In the genomic region with DNA sequence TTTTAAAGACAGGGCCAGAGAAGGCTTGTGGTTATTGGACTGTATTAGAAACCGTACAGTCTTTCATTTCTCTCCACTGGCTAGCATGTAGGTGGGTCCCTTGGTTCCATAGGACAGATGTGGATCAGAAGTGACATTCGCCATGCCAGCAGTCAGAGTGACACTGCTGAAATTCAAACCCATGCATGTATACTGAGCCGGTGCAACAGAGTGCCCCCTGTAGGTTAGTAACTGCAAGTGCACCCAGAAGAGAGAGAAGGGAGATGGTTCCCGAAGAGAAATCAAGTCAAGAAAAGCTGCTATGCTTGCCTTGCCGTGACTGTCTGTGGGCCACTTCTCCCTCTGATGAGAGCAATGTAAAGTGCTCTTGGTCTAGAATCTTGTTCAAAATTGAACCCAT, we compare ENCODE assay signal across 18 mouse cellular contexts.
DNase-seq lines count a peak whose midpoint lies in the region; ATAC-seq and TF ChIP-seq lines count a peak whose summit lies in the region.
"Had no signal": no experiment of that assay in that cellular context is flagged by ENCODE, and none has a peak within 500 bp of the region (broad histone marks: within the 10 kb centered on the region; RNA-seq: fewer than 3 reads in every experiment).

No protein-coding gene starts in this region.

- no peak overlapping the region for H3K4me2 ChIP-seq in heart, postnatal 0 days (ENCODE audit: low read depth, low read length)
- no peak overlapping the region for H3K4me2 ChIP-seq in liver, postnatal 0 days (ENCODE audit: low read depth, low read length)
- no peak overlapping the region for H3K4me2 ChIP-seq in liver, embryonic 11.5 days
- H3K4me2 ChIP-seq: forebrain, embryonic 12.5 days; heart, embryonic 15.5 days; hindbrain, embryonic 12.5 days; limb, embryonic 15.5 days; midbrain, embryonic 15.5 days had no signal

- no peaks in the 10 kb centered on the region for H3K27me3 ChIP-seq in heart, postnatal 0 days (ENCODE audit: control insufficient read depth, insufficient read depth, low read length)
- no peaks in the 10 kb centered on the region for H3K27me3 ChIP-seq in heart, embryonic 10.5 days (ENCODE audit: insufficient read depth, poor library complexity, severe bottlenecking)
- no peaks in the 10 kb centered on the region for H3K27me3 ChIP-seq in liver, postnatal 0 days (ENCODE audit: insufficient read depth, low read length)
- no peaks in the 10 kb centered on the region for H3K27me3 ChIP-seq in liver, embryonic 11.5 days (replicated peaks; ENCODE audit: control insufficient read depth, insufficient read depth, low read length)
- no peaks in the 10 kb centered on the region for H3K27me3 ChIP-seq in ES-Bruce4 (ENCODE audit: control insufficient read depth, insufficient read depth, low read length, poor library complexity, severe bottlenecking)
- H3K27me3 ChIP-seq: forebrain, embryonic 12.5 days; heart, embryonic 15.5 days; hindbrain, embryonic 12.5 days; limb, embryonic 15.5 days; midbrain, embryonic 15.5 days had no signal

- peak; percentile 26 for TF ChIP-seq CTCF in heart, postnatal 0 days (IDR thresholded peaks at IDR 0.05; ENCODE audit: low read depth)
- peak; percentile 52 for TF ChIP-seq CTCF in liver, postnatal 0 days (IDR thresholded peaks at IDR 0.05; ENCODE audit: low read depth)
- peak; percentile 9 for TF ChIP-seq CTCF in ES-Bruce4 (IDR thresholded peaks at IDR 0.05; ENCODE audit: low read depth, low read length)

- WGBS in heart, postnatal 0 days, result 85% methylated on average over 5 of the region's 5 CpGs
- WGBS in heart, embryonic 10.5 days, result 83% methylated on average over 5 of the region's 5 CpGs
- 74% methylated on average over 5 of the region's 5 CpGs for WGBS in liver, postnatal 0 days (ENCODE audit: insufficient replicate concordance)
- 77% methylated on average over 5 of the region's 5 CpGs for WGBS in liver, embryonic 11.5 days

- no peak overlapping the region for H3K9ac ChIP-seq in heart, postnatal 0 days (replicated peaks; ENCODE audit: low read depth, low read length)
- no peak overlapping the region for H3K9ac ChIP-seq in liver, postnatal 0 days (replicated peaks)
- H3K9ac ChIP-seq in liver, embryonic 11.5 days (ENCODE audit: low read depth, low read length), result no peak overlapping the region
- H3K9ac ChIP-seq in ES-Bruce4 (ENCODE audit: low read depth, poor library complexity, severe bottlenecking), result no peak overlapping the region
- H3K9ac ChIP-seq: forebrain, embryonic 12.5 days; heart, embryonic 15.5 days; hindbrain, embryonic 12.5 days; limb, embryonic 15.5 days; midbrain, embryonic 15.5 days had no signal

- no peak for ATAC-seq in heart, postnatal 0 days (ENCODE audit: insufficient read depth, low read depth)
- no peak for ATAC-seq in liver, postnatal 0 days
- ATAC-seq in liver, embryonic 11.5 days (replicated peaks; ENCODE audit: low FRiP score), result no peak
- ATAC-seq: midbrain, embryonic 15.5 days had no signal

- H3K27ac ChIP-seq in heart, postnatal 0 days (ENCODE audit: low read depth), result no peak overlapping the region
- H3K27ac ChIP-seq in heart, embryonic 10.5 days, result no peak overlapping the region
- no peak overlapping the region for H3K27ac ChIP-seq in liver, postnatal 0 days (ENCODE audit: low read depth)
- no peak overlapping the region for H3K27ac ChIP-seq in liver, embryonic 11.5 days (ENCODE audit: low read depth, low read length)
- H3K27ac ChIP-seq in ES-Bruce4 (ENCODE audit: insufficient read depth, low read length), result no peak overlapping the region
- H3K27ac ChIP-seq: forebrain, embryonic 12.5 days; heart, embryonic 15.5 days; hindbrain, embryonic 12.5 days; limb, embryonic 15.5 days; midbrain, embryonic 15.5 days had no signal

- no peak for TF ChIP-seq POLR2A in ES-Bruce4 (IDR thresholded peaks at IDR 0.05; ENCODE audit: insufficient read depth, low read length)

- H3K4me3 ChIP-seq in heart, postnatal 0 days (ENCODE audit: low read depth, low read length), result no peak overlapping the region
- no peak overlapping the region for H3K4me3 ChIP-seq in heart, embryonic 10.5 days
- no peak overlapping the region for H3K4me3 ChIP-seq in liver, postnatal 0 days (ENCODE audit: low read depth, low read length)
- H3K4me3 ChIP-seq in liver, embryonic 11.5 days (ENCODE audit: low read depth, low read length), result no peak overlapping the region
- H3K4me3 ChIP-seq in ES-Bruce4 (ENCODE audit: low read depth, low read length), result no peak overlapping the region
- H3K4me3 ChIP-seq: forebrain, embryonic 12.5 days; heart, embryonic 15.5 days; hindbrain, embryonic 12.5 days; limb, embryonic 15.5 days; midbrain, embryonic 15.5 days had no signal

- peaks cover 14% of the 10 kb centered on the region for H3K4me1 ChIP-seq in heart, postnatal 0 days (ENCODE audit: control insufficient read depth, insufficient read depth)
- peaks cover 14% of the 10 kb centered on the region for H3K4me1 ChIP-seq in heart, embryonic 10.5 days
- H3K4me1 ChIP-seq in liver, postnatal 0 days (ENCODE audit: insufficient read depth), result no peaks in the 10 kb centered on the region
- H3K4me1 ChIP-seq in liver, embryonic 11.5 days (replicated peaks; ENCODE audit: control insufficient read depth, insufficient read depth, low read length), result no peaks in the 10 kb centered on the region
- no peaks in the 10 kb centered on the region for H3K4me1 ChIP-seq in ES-Bruce4 (ENCODE audit: control insufficient read depth, insufficient read depth, low read length)
- H3K4me1 ChIP-seq: forebrain, embryonic 12.5 days; hindbrain, embryonic 12.5 days; limb, embryonic 15.5 days; midbrain, embryonic 15.5 days had no signal

- DNase-seq in heart, postnatal 0 days (ENCODE audit: low spot score), result no peak
- DNase-seq in heart, embryonic 10.5 days (ENCODE audit: low spot score), result no peak
- DNase-seq in liver, postnatal 0 days, result no peak
- DNase-seq in liver, embryonic 11.5 days (ENCODE audit: low spot score), result no peak
- DNase-seq in ZHBTc4 (ENCODE audit: low read depth, low spot score) (peak; percentile 71), adipocyte (ENCODE audit: low spot score) (no peak)
- DNase-seq in Muller cell, postnatal 12 days (ENCODE audit: inconsistent ontology term), result no peak
- DNase-seq: adrenal gland, adult 8-10 months; cerebellum, adult 18-20 months; lung, postnatal 36 days; right cerebral cortex, postnatal 25 days; thymus, postnatal 14 days had no signal

- TF ChIP-seq EP300 in heart, postnatal 0 days (IDR thresholded peaks at IDR 0.05; ENCODE audit: low read depth), result no peak
- TF ChIP-seq EP300 in liver, postnatal 0 days (IDR thresholded peaks at IDR 0.05; ENCODE audit: low read depth), result no peak
- no peak for TF ChIP-seq EP300 in ES-Bruce4 (IDR thresholded peaks at IDR 0.05; ENCODE audit: insufficient read depth, low read depth, low read length)

- H3K36me3 ChIP-seq in heart, postnatal 0 days (replicated peaks; ENCODE audit: control insufficient read depth, insufficient read depth, low read length), result no peaks in the 10 kb centered on the region
- no peaks in the 10 kb centered on the region for H3K36me3 ChIP-seq in heart, embryonic 10.5 days
- H3K36me3 ChIP-seq in liver, postnatal 0 days (replicated peaks; ENCODE audit: insufficient read depth, low read length), result no peaks in the 10 kb centered on the region
- H3K36me3 ChIP-seq in liver, embryonic 11.5 days (ENCODE audit: control insufficient read depth, insufficient read depth, low read length), result no peaks in the 10 kb centered on the region
- H3K36me3 ChIP-seq in ES-Bruce4 (ENCODE audit: control insufficient read depth, insufficient read depth, low read length, poor library complexity, severe bottlenecking), result no peaks in the 10 kb centered on the region
- H3K36me3 ChIP-seq: forebrain, embryonic 12.5 days; heart, embryonic 15.5 days; hindbrain, embryonic 12.5 days; limb, embryonic 15.5 days; midbrain, embryonic 15.5 days had no signal

- H3K9me3 ChIP-seq in heart, postnatal 0 days (replicated peaks; ENCODE audit: control insufficient read depth, low read length), result no peaks in the 10 kb centered on the region
- H3K9me3 ChIP-seq in heart, embryonic 10.5 days, result no peaks in the 10 kb centered on the region
- H3K9me3 ChIP-seq in liver, postnatal 0 days (ENCODE audit: low read length), result no peaks in the 10 kb centered on the region
- H3K9me3 ChIP-seq in liver, embryonic 11.5 days (ENCODE audit: control insufficient read depth, low read length), result no peaks in the 10 kb centered on the region
- H3K9me3 ChIP-seq in ES-Bruce4 (replicated peaks; ENCODE audit: control insufficient read depth, insufficient read depth, low read length, poor library complexity, severe bottlenecking), result no peaks in the 10 kb centered on the region
- H3K9me3 ChIP-seq: forebrain, embryonic 12.5 days; heart, embryonic 15.5 days; hindbrain, embryonic 12.5 days; limb, embryonic 15.5 days; midbrain, embryonic 15.5 days had no signal
